Mouse (Mus musculus): ENCODE results near the gene Carmil2. TPM values are rescaled to one million over a fixed set of nuclear protein-coding genes. Genes with fewer than 3 reads are reported as not detected.

Carmil2 gene
- polyA plus RNA-seq, 1 experiment from 2014 or later, result 0.51 TPM

Other genes starting within 250 kb of the Carmil2 start
- gene Tppp3, start 214.7 kb upstream of the Carmil2 start, polyA plus RNA-seq (2016; fragmentation: Nextera tagmentation; extraction: Ambion mirVana), result 8.4 and 13.5 TPM in 2 replicates
- 18.9 and 25.3 TPM in 2 replicates for gene Zdhhc1, start 189.4 kb upstream of the Carmil2 start, polyA plus RNA-seq (2016; fragmentation: Nextera tagmentation; extraction: Ambion mirVana)
- gene Hsd11b2, start 167.5 kb upstream of the Carmil2 start, polyA plus RNA-seq (2016; fragmentation: Nextera tagmentation; extraction: Ambion mirVana), result 78.2 and 83.2 TPM in 2 replicates
- gene Atp6v0d1, start 120.2 kb upstream of the Carmil2 start, polyA plus RNA-seq (2016; fragmentation: Nextera tagmentation; extraction: Ambion mirVana), result 58.3 and 68.6 TPM in 2 replicates
- 17.5 and 18.0 TPM in 2 replicates for gene Ripor1, start 81.0 kb upstream of the Carmil2 start, polyA plus RNA-seq (2016; fragmentation: Nextera tagmentation; extraction: Ambion mirVana)
- gene Ctcf, start 49.7 kb upstream of the Carmil2 start, polyA plus RNA-seq (2016; fragmentation: Nextera tagmentation; extraction: Ambion mirVana), result 132 and 157 TPM in 2 replicates
- gene Agrp, start 48.9 kb upstream of the Carmil2 start, polyA plus RNA-seq (2016; fragmentation: Nextera tagmentation; extraction: Ambion mirVana), result 0.39 and 0.69 TPM in 2 replicates
- gene Acd, start 14.8 kb downstream of the Carmil2 start, polyA plus RNA-seq (2016; fragmentation: Nextera tagmentation; extraction: Ambion mirVana), result 66.1 and 74.3 TPM in 2 replicates
- 11.8 and 12.2 TPM in 2 replicates for gene Pard6a, start 14.9 kb downstream of the Carmil2 start, polyA plus RNA-seq (2016; fragmentation: Nextera tagmentation; extraction: Ambion mirVana)
- gene 4933405L10Rik, start 21.4 kb downstream of the Carmil2 start, polyA plus RNA-seq (2016; fragmentation: Nextera tagmentation; extraction: Ambion mirVana), result not detected in 2 replicates
- 47.0 and 56.0 TPM in 2 replicates for gene Enkd1, start 21.9 kb downstream of the Carmil2 start, polyA plus RNA-seq (2016; fragmentation: Nextera tagmentation; extraction: Ambion mirVana)
- gene Gfod2, start 72.4 kb downstream of the Carmil2 start, polyA plus RNA-seq (2016; fragmentation: Nextera tagmentation; extraction: Ambion mirVana), result 25.4 and 29.8 TPM in 2 replicates
- gene Ranbp10, start 141.1 kb downstream of the Carmil2 start, polyA plus RNA-seq (2016; fragmentation: Nextera tagmentation; extraction: Ambion mirVana), result 11.5 and 14.9 TPM in 2 replicates
- gene Tsnaxip1, start 141.5 kb downstream of the Carmil2 start, polyA plus RNA-seq (2016; fragmentation: Nextera tagmentation; extraction: Ambion mirVana), result 0.10 and 0.14 TPM in 2 replicates
- gene Cenpt, start 167.0 kb downstream of the Carmil2 start, polyA plus RNA-seq (2016; fragmentation: Nextera tagmentation; extraction: Ambion mirVana), result 45.6 and 49.0 TPM in 2 replicates
- 85.7 and 90.8 TPM in 2 replicates for gene Thap11, start 168.9 kb downstream of the Carmil2 start, polyA plus RNA-seq (2016; fragmentation: Nextera tagmentation; extraction: Ambion mirVana)
- gene Nutf2, start 174.3 kb downstream of the Carmil2 start, polyA plus RNA-seq (2016; fragmentation: Nextera tagmentation; extraction: Ambion mirVana), result 379 and 438 TPM in 2 replicates
- 75.1 and 76.6 TPM in 2 replicates for gene Edc4, start 194.6 kb downstream of the Carmil2 start, polyA plus RNA-seq (2016; fragmentation: Nextera tagmentation; extraction: Ambion mirVana)
- 0.41 TPM in 1 of 2 replicates, not detected in the other for gene Nrn1l, start 207.3 kb downstream of the Carmil2 start, polyA plus RNA-seq (2016; fragmentation: Nextera tagmentation; extraction: Ambion mirVana)
- gene Pskh1, start 214.2 kb downstream of the Carmil2 start, polyA plus RNA-seq (2016; fragmentation: Nextera tagmentation; extraction: Ambion mirVana), result 34.4 and 45.9 TPM in 2 replicates
- 1.6 and 2.0 TPM in 2 replicates for gene Ctrl, start 247.6 kb downstream of the Carmil2 start, polyA plus RNA-seq (2016; fragmentation: Nextera tagmentation; extraction: Ambion mirVana)

All from limb, embryonic 10.5 days (tissue).